Mouse (Mus musculus) kidney, adult 8-10 months (tissue): Measurements from ENCODE around the gene Atp2b2.
A peak's percentile ranks its signal among the peaks of the same experiment; 100 is the strongest.

ENCODE experiments used
- DNase-seq, 2 experiments: peaks; one replicate each; pipeline ENCODE4 v3.0.0; 2022

Atp2b2 gene

DNA sequence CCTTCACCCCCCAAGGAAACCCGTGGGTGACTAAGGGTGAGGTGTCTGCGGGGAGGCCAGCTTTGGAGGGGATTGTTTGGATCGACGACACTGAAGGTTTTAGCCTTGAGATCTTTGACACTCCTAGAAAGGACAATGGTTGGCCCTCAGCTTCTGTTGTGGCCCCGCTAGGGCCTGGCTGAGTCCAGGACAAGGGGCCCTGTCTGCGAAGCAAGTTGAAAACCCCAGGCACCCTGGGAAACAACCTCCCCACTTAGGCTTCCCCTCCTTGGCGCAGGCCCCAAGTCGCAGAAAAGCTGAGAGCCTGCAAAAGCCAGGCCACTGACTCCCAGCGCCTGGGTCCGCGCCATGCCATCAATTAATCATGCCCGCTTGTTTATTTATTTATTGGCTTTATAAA lies at the start of gene Atp2b2:
Atp2b2 (minus strand) TSS at position 282 of the 400 bp plus-strand sequence.
- DNase-seq, result no peak

- peak; percentile 30 to 61 for DNase-seq
These were observed 47.2 kb upstream of the Atp2b2 start for GRCm38 (mm10) chr6:114089626-114090025.

GRCm38 (mm10) chr6:114087106-114087505 lies 44.7 kb upstream of the Atp2b2 start:
- peak in 1 of 2 experiments; percentile 22 for DNase-seq

GRCm38 (mm10) chr6:114078556-114078955 lies 36.1 kb upstream of the Atp2b2 start:
- DNase-seq, result no peak

DNA sequence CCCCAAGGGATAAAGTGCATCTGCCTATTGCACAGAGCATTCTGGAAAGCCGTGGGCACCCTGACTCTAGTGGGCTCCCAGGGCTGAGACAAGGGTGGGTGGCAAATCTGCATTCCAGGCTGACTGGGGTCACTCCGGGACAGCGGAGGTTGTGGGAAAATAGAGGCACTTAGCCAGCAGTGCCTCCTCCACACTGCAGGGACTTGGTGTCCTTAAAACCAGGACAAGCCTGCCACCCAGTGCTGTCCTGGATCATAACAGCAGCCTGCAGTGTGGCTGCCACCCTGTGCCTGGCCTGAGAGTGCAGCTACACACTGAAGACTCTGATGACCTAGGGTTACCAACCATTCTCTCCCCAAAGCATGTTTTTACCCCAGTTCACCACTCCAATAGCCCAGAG lies 34.1 kb upstream of the Atp2b2 start:
- DNase-seq, result no peak

GRCm38 (mm10) chr6:114076061-114076460 lies 33.6 kb upstream of the Atp2b2 start:
- no peak for DNase-seq

GRCm38 (mm10) chr6:114074929-114075328 lies 32.5 kb upstream of the Atp2b2 start:
- no peak for DNase-seq

- no peak for DNase-seq
These were observed 31.8 kb upstream of the Atp2b2 start for GRCm38 (mm10) chr6:114074256-114074655.

DNA sequence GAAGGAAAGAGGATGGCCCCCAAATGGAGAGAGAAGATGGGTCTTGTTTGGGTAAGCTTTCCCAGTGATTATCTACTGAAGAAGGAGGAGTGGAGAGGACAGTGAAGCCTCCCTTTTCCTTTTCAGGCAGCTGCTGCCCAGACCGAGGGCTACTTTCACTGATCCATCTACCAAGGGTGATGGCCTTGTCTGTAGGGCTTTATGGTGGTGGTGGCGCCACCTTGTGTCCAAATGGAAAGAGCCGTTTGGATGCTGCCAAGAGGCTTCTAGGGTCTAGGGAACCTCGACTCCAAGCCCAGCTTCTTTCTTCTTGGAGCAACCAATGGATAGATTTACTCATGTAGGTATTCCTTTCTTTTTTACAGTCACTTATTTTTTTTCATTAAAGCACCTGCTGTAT lies 29.2 kb upstream of the Atp2b2 start:
- DNase-seq, result peak in 1 of 2 experiments; percentile 49

DNA sequence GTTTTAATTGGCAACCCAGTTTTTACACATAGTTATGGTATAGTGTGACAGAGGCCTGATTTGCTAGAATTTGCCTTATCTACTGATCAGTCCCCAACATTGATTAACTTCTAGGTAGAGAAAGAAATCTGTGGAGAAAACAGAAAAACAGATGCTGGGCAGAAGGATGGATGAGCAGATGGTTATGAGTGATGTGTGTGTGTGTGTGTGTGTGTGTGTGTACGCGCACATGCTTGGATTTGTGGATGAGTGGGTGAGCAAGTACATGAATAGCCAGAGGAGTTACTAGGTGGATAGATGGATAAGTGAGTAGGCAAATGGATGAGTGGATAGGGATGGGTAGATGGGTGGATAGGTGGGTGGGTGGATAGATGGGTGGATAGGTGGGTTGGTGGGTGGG lies 20.7 kb upstream of the Atp2b2 start:
- DNase-seq, result no peak

GRCm38 (mm10) chr6:114062688-114063087 lies 20.3 kb upstream of the Atp2b2 start:
- DNase-seq, result no peak

DNA sequence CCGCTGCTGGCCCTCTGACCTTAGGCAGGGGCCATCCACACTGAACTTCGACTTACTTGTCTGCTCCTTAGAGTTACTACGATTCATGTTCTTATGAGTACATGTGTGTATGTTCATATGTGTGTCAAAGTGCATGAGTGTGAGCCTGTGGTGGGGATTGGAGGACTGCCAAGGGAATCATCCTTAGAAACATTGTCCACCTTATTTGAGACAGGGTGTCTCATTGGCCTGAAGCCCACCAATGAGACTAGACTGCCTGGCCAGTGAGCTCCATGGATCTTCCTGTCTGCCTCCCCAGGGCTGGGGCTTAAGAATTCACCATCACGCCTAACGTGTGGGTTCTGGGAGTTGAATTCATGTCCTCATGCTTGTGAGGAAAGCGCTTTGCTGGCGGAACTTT lies 16.8 kb upstream of the Atp2b2 start:
- no peak for DNase-seq

DNA sequence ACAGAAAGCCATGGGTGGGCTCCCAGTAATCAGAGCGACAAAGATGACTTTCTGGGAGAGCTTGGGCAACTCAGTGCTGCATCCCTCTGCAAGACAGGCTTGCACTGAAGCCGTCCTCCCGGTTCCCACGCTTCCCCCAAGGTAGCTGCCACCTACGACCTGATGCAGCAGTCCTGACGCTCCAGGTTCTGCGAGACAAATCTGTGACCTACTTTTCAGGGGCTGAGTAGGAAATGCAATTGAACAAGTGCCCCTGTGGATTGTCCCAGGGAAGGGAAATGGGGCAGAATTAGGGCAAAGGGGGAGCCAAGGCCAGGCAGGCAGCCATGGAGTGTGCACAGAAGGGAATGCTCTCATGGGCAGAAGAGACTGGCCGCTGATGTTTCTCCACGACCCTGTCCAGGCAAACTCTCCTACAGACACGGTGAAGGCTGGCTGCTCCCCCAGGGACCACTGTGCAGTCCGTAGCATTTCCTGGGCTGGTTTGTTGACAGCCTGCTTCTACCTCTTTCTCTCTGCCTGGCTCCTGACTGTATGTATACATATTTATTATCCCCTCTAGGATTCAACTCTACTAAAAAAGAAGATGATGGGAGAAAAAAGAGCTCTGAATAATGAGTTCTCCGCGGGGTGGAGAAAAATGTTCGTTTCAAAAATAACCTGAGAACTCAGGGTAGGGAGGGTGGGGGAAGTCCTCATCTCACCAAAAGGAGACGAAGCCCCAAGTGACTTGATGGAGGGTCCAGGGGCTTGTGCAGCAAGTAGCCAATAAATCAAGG lies 15.8 kb upstream of the Atp2b2 start:
- no peak for DNase-seq

GRCm38 (mm10) chr6:114055311-114055710 lies 12.9 kb upstream of the Atp2b2 start:
- DNase-seq, result no peak

DNA sequence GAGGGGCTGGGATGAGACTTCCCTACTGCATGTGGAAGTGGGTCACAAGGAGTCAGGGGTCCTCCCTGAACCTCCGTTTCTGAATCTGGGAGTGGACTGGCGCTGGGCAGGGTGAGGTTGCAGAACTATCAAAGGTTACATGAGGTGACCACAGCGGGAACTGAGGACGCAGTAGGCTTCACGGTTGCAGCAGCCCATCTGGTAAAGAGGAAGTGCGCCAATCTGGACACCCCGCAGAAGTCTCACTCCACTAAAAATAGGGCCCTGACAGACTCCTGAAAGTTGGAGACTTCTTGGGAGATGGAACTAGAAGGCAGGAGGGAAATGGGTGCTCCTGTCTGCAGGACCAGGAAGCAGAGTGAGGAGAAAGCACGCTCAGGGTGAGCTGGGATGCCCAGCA lies 2.5 kb upstream of the Atp2b2 start:
- DNase-seq, result no peak

DNA sequence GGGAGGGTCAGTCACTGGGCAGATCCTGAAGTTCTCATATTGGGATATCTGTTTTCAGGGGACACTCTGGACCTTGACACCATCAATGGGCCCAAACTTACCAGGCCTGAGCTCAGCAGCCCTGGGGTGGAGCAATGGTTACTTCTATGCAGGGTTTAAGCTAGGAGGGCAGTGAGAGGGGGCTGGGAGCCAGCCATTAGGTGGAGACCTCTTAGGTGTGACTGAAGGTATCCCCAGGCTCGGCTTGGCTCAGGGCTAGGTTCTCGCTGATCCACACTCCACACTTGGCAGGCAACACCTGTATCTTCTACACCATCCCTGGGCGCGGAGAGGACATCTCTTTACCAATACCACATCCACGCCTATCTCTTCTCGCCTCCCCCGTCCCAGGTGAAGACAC lies 423 bp upstream of the Atp2b2 start:
- no peak for DNase-seq

- no peak for DNase-seq
These were observed 515 bp downstream of the Atp2b2 start for GRCm38 (mm10) chr6:114041911-114042284.

GRCm38 (mm10) chr6:114041097-114041910 lies 1.1 kb downstream of the Atp2b2 start:
- DNase-seq, result peak; percentile 29 to 46

- no peak for DNase-seq
These were observed 6.7 kb downstream of the Atp2b2 start for GRCm38 (mm10) chr6:114035704-114036103.

GRCm38 (mm10) chr6:114032822-114033221 lies 9.6 kb downstream of the Atp2b2 start:
- no peak for DNase-seq

GRCm38 (mm10) chr6:114023794-114024193 lies 18.6 kb downstream of the Atp2b2 start:
- DNase-seq, result no peak

DNA sequence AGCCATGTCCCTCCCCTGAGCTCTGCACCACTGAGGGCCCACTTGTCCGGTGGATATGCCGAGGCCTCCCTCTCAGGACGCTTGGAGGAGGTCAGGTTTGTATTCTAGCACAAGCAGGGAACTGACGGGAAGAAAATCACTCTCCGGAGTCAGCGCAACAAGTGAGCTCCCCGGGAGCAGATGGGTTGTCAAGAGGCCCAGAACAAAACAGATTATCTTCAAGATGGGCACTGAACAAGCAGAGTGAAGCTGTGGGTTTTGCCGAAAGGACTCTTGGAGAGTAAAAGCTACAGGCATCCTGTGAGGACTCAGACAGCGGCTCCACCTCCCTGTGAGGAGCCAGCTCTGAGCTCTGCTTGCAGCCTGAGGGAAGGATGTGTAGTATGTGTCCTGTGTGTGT lies 20.3 kb downstream of the Atp2b2 start:
- no peak for DNase-seq

GRCm38 (mm10) chr6:114013801-114014200 lies 28.6 kb downstream of the Atp2b2 start:
- peak in 1 of 2 experiments; percentile 17 for DNase-seq

GRCm38 (mm10) chr6:114012834-114013233 lies 29.6 kb downstream of the Atp2b2 start:
- DNase-seq, result peak; percentile 86 to 87
